Mouse (Mus musculus) neural tube, embryonic 11.5 days (tissue): Measurements from ENCODE around the gene Gm16253. TPM values are rescaled to one million over a fixed set of nuclear protein-coding genes. Genes with fewer than 3 reads are reported as not detected.

Experiments
- ATAC-seq: fragments of 200-750 bp; cut with Nextera tagmentation; 2 replicates; pipeline ENCODE4 v1.8.0; 2017; ENCODE audit warnings: moderate number of reproducible peaks, mild to moderate bottlenecking, moderate TSS enrichment, moderate library complexity; ENCODE audit not compliant: insufficient read depth, low FRiP score, low TSS enrichment
- DNase-seq: peaks from one replicate; pipeline ENCODE4 v3.0.0-alpha.2; 2015; ENCODE audit warnings: low spot score
- H3K27ac ChIP-seq: fragments of 300-500 bp; sonication (generic); 2 replicates; pipeline ENCODE4 v1.5.1; 2014; ENCODE audit warnings: low read depth, mild to moderate bottlenecking, low read length
- H3K27me3 ChIP-seq: fragments of 300-500 bp; sonication (generic); 2 replicates; pipeline ENCODE4 v1.6.1; 2014; ENCODE audit warnings: mild to moderate bottlenecking, low read length, mixed read lengths; ENCODE audit not compliant: control insufficient read depth, insufficient read depth
- H3K36me3 ChIP-seq: fragments of 300-500 bp; sonication (generic); 2 replicates; pipeline ENCODE4 v1.6.1; 2014; ENCODE audit warnings: mild to moderate bottlenecking, low read length, moderate library complexity, mixed read lengths; ENCODE audit not compliant: control insufficient read depth, insufficient read depth
- H3K4me1 ChIP-seq: fragments of 300-500 bp; sonication (generic); 2 replicates; pipeline ENCODE4 v1.6.1; 2014; ENCODE audit warnings: low read length, mixed read lengths; ENCODE audit not compliant: control insufficient read depth, insufficient read depth
- H3K4me2 ChIP-seq: fragments of 300-500 bp; sonication (generic); 2 replicates; pipeline ENCODE4 v1.6.1; 2014; ENCODE audit warnings: low read depth, mild to moderate bottlenecking, moderate library complexity
- H3K4me3 ChIP-seq: fragments of 300-500 bp; sonication (generic); 2 replicates; pipeline ENCODE4 v1.5.1; 2014; ENCODE audit warnings: low read depth, low read length
- H3K9ac ChIP-seq: fragments of 300-500 bp; sonication (generic); 2 replicates; pipeline ENCODE4 v1.6.1; 2014; ENCODE audit warnings: mild to moderate bottlenecking, low read length
- H3K9me3 ChIP-seq: fragments of 300-500 bp; sonication (generic); 2 replicates; pipeline ENCODE4 v1.6.1; 2016; ENCODE audit warnings: low read length; ENCODE audit not compliant: control insufficient read depth
- WGBS: fragments of 180-500 bp; shearing (Covaris S2); extraction: QIAGEN DNeasy Blood & Tissue Kit; methylation state at CpG from one replicate; pipeline ENCODE4 v1.1.7; 2014; 5-methylcytosine and 5-hydroxymethylcytosine counted together
- polyA plus RNA-seq: library from polyadenylated mRNA; unstranded; fragments of >200 nt; fragmentation: Nextera tagmentation; extraction: Ambion mirVana; gene quantifications from 2 replicates; pipeline ENCODE4 v1.2.1, GENCODE M21; 2014

The Gm16253 gene
- polyA plus RNA-seq: 0.46 and 0.49 TPM in 2 replicates

DNA sequence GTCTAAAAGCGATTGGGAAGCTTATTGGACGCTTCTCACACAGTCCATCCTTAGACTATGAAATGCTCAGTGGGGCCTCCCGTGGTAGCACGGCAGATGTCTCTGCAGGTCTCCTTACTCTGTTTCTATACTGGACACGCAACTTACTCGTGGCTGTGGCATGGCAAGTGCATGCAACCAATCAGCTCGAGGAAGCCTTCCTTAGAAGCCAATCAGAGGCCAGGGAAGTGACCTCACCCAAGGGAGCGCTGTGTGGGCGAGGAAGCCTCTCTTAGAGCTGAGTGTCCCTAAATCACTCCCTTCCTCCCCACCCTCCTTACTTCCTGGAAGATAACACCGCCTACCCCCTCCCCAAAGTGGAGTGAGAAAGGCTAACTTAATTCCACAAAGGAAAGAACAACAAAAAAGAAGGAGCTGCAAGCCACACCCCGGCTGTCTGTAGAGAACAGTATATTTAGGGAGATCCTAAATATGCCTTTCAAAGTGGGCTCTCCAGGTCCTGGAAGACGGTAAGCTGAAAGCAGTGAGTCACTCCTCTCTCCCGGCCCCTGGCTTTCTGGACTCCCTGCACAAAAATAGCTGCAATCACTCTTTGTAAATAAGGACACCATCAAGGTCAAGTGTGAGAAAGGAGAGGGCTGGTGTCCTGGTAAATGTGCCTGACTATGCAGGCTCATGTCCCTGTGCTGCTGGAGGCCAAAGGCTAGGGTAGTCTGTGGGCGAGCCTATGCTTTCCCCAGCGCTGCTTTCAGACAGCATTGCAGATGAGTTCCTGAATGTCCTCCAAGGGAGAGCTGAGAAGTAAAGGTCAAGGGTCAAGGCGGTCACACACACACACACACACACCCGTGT is at the start of gene Gm16253:
Gm16253 (plus strand) TSS at position 295 of the 852 bp plus-strand sequence.
- H3K4me3 ChIP-seq: peak within 1 kb of the TSS; percentile 8; the same call in 1 of the 2 replicates
- H3K4me2 ChIP-seq: peak within 1 kb of the TSS; percentile 29
- peak; percentile 94 for ATAC-seq
- H3K27ac ChIP-seq: peak within 1 kb of the TSS; percentile 86
- 20% methylated on average over 17 of the region's 17 CpGs for WGBS
- no peaks in the 10 kb centered on the region for H3K36me3 ChIP-seq
- H3K9ac ChIP-seq: peak within 1 kb of the TSS; percentile 36; the same call in 1 of the 2 replicates
- H3K27me3 ChIP-seq: no peaks in the 10 kb centered on the region
- peaks cover 18% of the 10 kb centered on the region for H3K4me1 ChIP-seq
- H3K9me3 ChIP-seq: no peaks in the 10 kb centered on the region
- peak; percentile 85 for DNase-seq

DNA sequence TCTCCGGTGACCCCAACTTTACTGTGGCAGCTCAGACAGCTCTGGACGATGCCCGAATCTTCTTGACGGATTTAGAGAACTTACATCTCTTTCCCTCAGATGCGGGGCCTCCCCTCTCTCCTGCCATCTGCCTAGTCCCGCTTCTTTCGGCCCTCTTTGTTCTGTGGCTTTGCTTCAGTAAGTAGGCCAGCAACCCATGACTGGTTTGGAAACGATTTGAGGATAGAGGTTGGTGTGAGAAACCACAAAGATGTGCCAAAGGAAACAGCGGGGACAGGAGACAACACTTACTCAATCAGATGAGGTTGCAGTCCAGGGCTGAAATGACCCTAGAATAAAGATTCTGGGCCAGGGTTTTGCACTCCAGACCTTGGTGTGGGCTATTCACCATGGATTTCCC is 48.3 kb upstream of the Gm16253 start:
- DNase-seq (no peak), ATAC-seq (no peak)
- Histone ChIP-seq H3K4me3 (no peak overlapping the region), H3K27me3 (peaks cover 16% of the 10 kb centered on the region; the same call in 1 of the 2 replicates), H3K36me3 (no peaks in the 10 kb centered on the region), H3K9me3 (no peaks in the 10 kb centered on the region), H3K27ac (no peak overlapping the region), H3K4me2 (no peak overlapping the region), H3K9ac (no peak overlapping the region), H3K4me1 (no peaks in the 10 kb centered on the region)
- 50% methylated on average over 9 of the region's 9 CpGs for WGBS

DNA sequence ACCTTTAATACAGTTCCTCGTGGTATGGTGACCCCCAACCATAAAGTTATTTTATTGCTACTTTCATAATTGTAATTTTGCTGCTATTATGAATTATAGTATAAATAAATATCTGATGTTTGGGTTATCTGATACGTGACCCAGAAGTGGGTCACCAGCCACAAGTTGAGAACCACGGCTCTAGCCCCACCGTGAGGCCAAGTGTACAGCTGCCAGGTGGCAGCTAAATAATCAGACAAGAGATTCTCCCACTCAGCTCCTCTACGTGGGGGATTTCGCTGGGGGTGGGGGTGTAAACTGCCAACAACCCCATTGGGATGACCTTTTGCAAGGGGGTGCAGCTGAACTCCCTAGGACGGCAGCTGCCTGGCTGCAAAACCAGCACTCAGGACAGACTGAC is 44.7 kb upstream of the Gm16253 start:
- Histone ChIP-seq H3K4me2 (no peak overlapping the region), H3K9me3 (no peaks in the 10 kb centered on the region), H3K27ac (no peak overlapping the region), H3K4me1 (no peaks in the 10 kb centered on the region), H3K9ac (no peak overlapping the region), H3K4me3 (no peak overlapping the region), H3K36me3 (no peaks in the 10 kb centered on the region), H3K27me3 (peaks cover 11% of the 10 kb centered on the region; the same call in 1 of the 2 replicates)
- ATAC-seq: no peak
- 70% methylated on average over 7 of the region's 7 CpGs for WGBS
- DNase-seq: no peak

DNA sequence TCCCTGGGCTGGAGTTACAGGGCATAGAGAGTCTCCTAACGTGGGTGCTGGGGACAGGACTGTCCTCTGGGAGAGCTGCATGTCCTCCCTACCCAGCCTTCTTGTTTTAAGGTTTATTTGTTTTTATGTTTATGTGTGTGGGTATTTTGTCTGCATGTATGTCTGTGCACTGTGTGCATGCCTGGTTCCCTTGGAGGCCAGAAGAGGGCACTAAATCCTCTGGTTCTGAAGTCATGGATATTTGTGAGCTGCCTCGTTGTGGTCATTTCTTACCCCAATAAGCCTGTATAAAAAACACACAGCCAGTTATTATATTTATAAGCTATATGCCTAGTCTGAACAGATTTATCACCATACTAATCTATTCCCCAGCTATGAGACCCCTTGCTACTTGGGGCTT is 42.5 kb upstream of the Gm16253 start:
- Histone ChIP-seq H3K9me3 (no peaks in the 10 kb centered on the region), H3K36me3 (no peaks in the 10 kb centered on the region), H3K4me3 (no peak overlapping the region), H3K27me3 (no peaks in the 10 kb centered on the region), H3K4me1 (no peaks in the 10 kb centered on the region), H3K9ac (no peak overlapping the region), H3K27ac (no peak overlapping the region), H3K4me2 (no peak overlapping the region)
- ATAC-seq: no peak
- 59% methylated on average over 2 of the region's 2 CpGs for WGBS
- DNase-seq: no peak

DNA sequence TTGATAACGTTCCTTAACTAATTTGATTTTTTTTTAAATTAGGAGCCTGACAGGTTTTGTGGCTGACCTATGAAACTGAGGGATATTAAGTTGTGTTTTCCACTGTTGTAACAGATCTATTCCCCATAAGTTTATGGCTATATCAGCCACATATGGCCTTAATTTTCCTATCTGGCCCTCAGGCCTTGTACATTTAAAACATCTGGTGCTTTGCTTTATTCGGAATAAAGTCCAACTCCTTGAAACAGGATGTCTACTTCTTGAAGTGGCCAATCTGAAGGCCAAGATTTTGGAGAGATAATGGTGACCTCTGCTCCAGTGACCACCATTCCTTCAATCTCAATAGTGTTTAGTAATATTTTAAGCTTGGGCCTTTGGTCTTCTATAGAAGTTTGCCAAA is 37.5 kb upstream of the Gm16253 start:
- Histone ChIP-seq H3K36me3 (no peaks in the 10 kb centered on the region), H3K9ac (no peak overlapping the region), H3K27me3 (no peaks in the 10 kb centered on the region), H3K4me1 (no peaks in the 10 kb centered on the region), H3K4me2 (no peak overlapping the region), H3K4me3 (no peak overlapping the region), H3K9me3 (no peaks in the 10 kb centered on the region), H3K27ac (no peak overlapping the region)
- ATAC-seq (no peak), DNase-seq (no peak)
- 78% methylated on average over 2 of the region's 2 CpGs for WGBS

DNA sequence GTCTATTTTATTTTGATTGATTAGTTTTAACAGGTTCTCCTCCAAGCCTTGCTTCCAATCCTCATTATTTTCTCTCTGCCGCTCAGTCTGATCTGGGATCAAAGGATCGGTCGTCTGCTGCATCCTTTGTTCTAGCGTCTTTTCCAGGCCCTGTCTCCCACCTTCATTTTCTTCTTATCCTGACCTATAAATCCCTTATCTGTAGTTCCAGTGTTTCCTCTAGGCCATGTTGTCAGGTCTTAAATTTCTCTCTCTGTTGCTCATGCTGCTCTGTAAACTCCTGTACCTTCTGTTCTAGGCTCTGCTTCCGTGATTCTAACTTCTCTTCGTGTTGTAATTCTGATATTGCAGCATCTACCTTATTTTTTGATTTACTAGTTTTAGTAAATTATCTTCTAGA is 36.0 kb upstream of the Gm16253 start:
- Histone ChIP-seq H3K4me2 (no peak overlapping the region), H3K27me3 (no peaks in the 10 kb centered on the region), H3K4me3 (no peak overlapping the region), H3K9ac (no peak overlapping the region), H3K36me3 (no peaks in the 10 kb centered on the region), H3K4me1 (no peaks in the 10 kb centered on the region), H3K27ac (no peak overlapping the region), H3K9me3 (no peaks in the 10 kb centered on the region)
- ATAC-seq: no peak
- WGBS: 37% methylated on average over 6 of the region's 6 CpGs
- DNase-seq: no peak

DNA sequence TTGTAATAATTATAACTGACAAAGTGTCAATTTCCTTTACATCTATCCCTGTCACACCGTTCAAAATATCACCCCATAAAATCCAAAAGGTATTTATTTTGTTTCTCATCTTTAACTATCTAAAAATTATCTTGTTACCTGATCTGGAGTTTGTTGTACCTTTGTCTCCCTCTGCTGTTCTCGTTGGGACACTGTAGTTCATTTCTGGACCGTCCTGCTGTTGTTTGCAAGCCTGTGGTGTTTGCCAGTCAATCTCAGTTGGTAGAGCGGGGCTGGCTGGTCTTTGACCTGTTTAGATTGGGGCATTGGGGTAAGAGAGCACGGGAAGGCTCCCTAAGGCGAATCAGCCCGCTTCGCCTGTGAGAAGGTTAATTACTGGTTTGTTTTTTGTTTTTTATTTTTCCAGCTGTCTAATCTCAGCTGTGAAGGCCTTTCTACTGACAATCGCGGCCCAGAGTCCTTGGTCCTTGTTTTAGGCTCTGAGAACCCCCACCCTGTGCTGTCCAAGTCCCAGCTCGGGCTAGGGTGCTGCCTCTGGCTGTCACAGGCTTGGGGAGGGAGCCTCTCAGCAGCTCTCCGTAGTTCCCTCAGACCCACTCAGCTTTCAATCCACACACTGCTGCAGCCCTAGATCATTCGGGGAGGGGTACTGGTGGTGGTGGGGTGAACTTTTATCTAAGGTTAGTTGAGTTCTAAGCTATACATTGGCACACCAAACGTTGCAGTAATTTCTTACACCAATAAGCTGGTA is 35.3 kb upstream of the Gm16253 start:
- no peaks in the 10 kb centered on the region for H3K4me1 ChIP-seq
- no peak overlapping the region for H3K9ac ChIP-seq
- 22% methylated on average over 14 of the region's 14 CpGs for WGBS
- no peak overlapping the region for H3K27ac ChIP-seq
- ATAC-seq (no peak), DNase-seq (no peak)
- H3K4me3 ChIP-seq: no peak overlapping the region
- no peaks in the 10 kb centered on the region for H3K9me3 ChIP-seq
- H3K27me3 ChIP-seq: no peaks in the 10 kb centered on the region
- no peak overlapping the region for H3K4me2 ChIP-seq
- H3K36me3 ChIP-seq: no peaks in the 10 kb centered on the region

DNA sequence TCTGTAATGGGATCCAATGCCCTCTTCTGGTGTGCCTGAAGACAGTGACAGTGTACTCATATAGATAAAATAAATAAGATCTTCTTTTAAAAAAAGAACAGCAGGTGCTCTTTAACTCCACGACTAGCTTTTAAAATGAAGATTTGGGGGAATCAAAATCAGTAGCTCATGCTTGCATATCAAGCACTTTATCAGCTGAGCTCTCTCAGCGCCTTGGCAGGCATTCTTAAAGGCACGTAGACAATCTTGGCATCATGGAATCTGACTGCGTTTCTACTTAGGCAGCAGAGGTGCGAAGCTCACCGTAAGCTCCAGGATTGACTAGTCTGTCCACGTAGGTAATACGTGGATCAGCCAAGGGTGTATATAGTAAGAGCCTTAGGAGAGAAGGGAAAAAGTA is 34.2 kb upstream of the Gm16253 start:
- DNase-seq: no peak
- no peaks in the 10 kb centered on the region for H3K4me1 ChIP-seq
- no peak overlapping the region for H3K4me2 ChIP-seq
- no peak for ATAC-seq
- H3K27ac ChIP-seq: no peak overlapping the region
- H3K27me3 ChIP-seq: no peaks in the 10 kb centered on the region
- no peaks in the 10 kb centered on the region for H3K36me3 ChIP-seq
- H3K4me3 ChIP-seq: no peak overlapping the region
- H3K9ac ChIP-seq: no peak overlapping the region
- WGBS: 80% methylated on average over 8 of the region's 8 CpGs
- no peaks in the 10 kb centered on the region for H3K9me3 ChIP-seq
